Mouse (Mus musculus) spleen, embryonic (tissue): ENCODE measurements around the gene Sh3gl2.

ENCODE experiments used
- CTCF ChIA-PET: fragments of 350-600 bp; sonication (Branson Sonifier 250); formaldehyde crosslinking; loops from one replicate; lab custom pipeline; 2022; lab: Charles Lee

The Sh3gl2 gene

GRCm38 (mm10) chr4:85404424-85405194, 199.7 kb downstream of the Sh3gl2 start:
- CTCF ChIA-PET, result no interaction called here

GRCm38 (mm10) chr4:85405276-85405675, 200.3 kb downstream of the Sh3gl2 start:
- CTCF ChIA-PET, result no interaction called here

- CTCF ChIA-PET, result no interaction called here
These were observed 211.5 kb downstream of the Sh3gl2 start for GRCm38 (mm10) chr4:85416466-85416865.

GRCm38 (mm10) chr4:85420429-85420828, 215.5 kb downstream of the Sh3gl2 start:
- CTCF ChIA-PET, result no interaction called here

- CTCF ChIA-PET, result no interaction called here
These were observed 221.3 kb downstream of the Sh3gl2 start for GRCm38 (mm10) chr4:85426211-85426610.

- CTCF ChIA-PET, result no interaction called here
These were observed 227.9 kb downstream of the Sh3gl2 start for GRCm38 (mm10) chr4:85432786-85433185.

GRCm38 (mm10) chr4:85434734-85435133, 229.8 kb downstream of the Sh3gl2 start:
- CTCF ChIA-PET, result no interaction called here

GRCm38 (mm10) chr4:85438813-85439212, 233.9 kb downstream of the Sh3gl2 start:
- CTCF ChIA-PET, result interaction anchor here (0.6 kb wide), 1 partner anchor 234 kb away, joined by 4 read pairs; no protein-coding TSS in a partner anchor

GRCm38 (mm10) chr4:85483586-85483985, 278.7 kb downstream of the Sh3gl2 start:
- CTCF ChIA-PET, result no interaction called here

- CTCF ChIA-PET, result no interaction called here
These were observed 281.5 kb downstream of the Sh3gl2 start for GRCm38 (mm10) chr4:85486316-85486946.

GRCm38 (mm10) chr4:85505718-85506117, 300.8 kb downstream of the Sh3gl2 start:
- CTCF ChIA-PET, result no interaction called here

GRCm38 (mm10) chr4:85506976-85507375, 302.1 kb downstream of the Sh3gl2 start:
- CTCF ChIA-PET, result no interaction called here

GRCm38 (mm10) chr4:85507491-85507890, 302.6 kb downstream of the Sh3gl2 start:
- CTCF ChIA-PET, result no interaction called here

GRCm38 (mm10) chr4:85513288-85513687, 308.4 kb downstream of the Sh3gl2 start:
- CTCF ChIA-PET, result no interaction called here

GRCm38 (mm10) chr4:85513792-85514191, 308.9 kb downstream of the Sh3gl2 start, which contains the start of gene Adamtsl1:
Adamtsl1 (plus strand) TSS chr4:85514172.
- CTCF ChIA-PET, result no interaction called here

- CTCF ChIA-PET, result no interaction called here
These were observed 309.3 kb downstream of the Sh3gl2 start for GRCm38 (mm10) chr4:85514205-85514681.

- CTCF ChIA-PET, result no interaction called here
These were observed 322.1 kb downstream of the Sh3gl2 start for GRCm38 (mm10) chr4:85526966-85527566.

- CTCF ChIA-PET, result no interaction called here
These were observed 324.9 kb downstream of the Sh3gl2 start for GRCm38 (mm10) chr4:85529852-85530251.

GRCm38 (mm10) chr4:85539677-85540076, 334.8 kb downstream of the Sh3gl2 start:
- CTCF ChIA-PET, result no interaction called here

- CTCF ChIA-PET, result no interaction called here
These were observed 338.3 kb downstream of the Sh3gl2 start for GRCm38 (mm10) chr4:85543221-85543620.

- CTCF ChIA-PET, result no interaction called here
These were observed 349.8 kb downstream of the Sh3gl2 start for GRCm38 (mm10) chr4:85554696-85555095.

- CTCF ChIA-PET, result no interaction called here
These were observed 354.8 kb downstream of the Sh3gl2 start for GRCm38 (mm10) chr4:85559753-85560152.
